Mouse (Mus musculus) kidney, adult 11 months (tissue): ENCODE results near the gene Hcrtr2.

ENCODE experiments used
- DNase-seq: peaks from one replicate; pipeline ENCODE4 v3.0.0; 2022

The Hcrtr2 gene

DNA sequence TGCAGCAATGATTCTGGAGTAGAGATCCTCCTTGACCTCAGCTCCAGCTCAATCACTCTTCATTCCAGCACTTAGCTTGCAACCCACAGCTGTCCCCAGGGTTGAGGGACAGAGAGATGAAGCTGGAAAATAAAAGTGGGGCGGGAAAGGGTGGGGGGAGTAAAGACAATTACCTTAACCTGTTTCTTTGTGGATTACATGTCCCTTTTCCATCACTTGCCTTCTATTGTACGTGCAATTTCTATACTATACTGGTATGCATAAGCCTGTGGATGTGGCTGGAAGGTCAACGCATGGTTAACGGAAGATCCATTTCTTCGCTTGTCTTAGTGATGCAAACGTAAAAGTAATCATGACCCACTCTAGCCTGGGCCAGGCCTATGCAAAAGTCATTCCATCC is at the start of gene Hcrtr2:
Hcrtr2 (minus strand) TSS at position 101 of the 400 bp plus-strand sequence.
- no peak for DNase-seq

DNA sequence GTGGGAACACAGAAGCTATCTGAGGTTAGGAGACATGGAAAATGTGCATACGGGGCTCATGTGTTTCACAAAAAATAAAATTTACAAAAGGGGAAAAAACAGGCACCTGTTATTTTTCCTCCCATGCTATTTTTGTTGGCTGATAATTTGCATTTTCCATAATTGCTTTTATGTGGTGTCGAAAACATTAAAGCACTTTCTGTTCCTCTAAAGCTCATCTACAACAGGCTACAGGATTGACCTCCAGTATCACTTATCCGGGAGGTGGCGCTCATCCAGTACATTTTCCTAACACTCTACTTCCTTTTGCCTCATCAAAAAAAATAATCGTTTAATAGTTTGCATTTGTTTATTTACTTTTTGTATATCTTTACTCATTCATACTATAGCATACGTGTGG is 41.2 kb upstream of the Hcrtr2 start:
- DNase-seq: no peak

- DNase-seq: no peak
Measured at GRCm38 (mm10) chr9:76360374-76360773, 36.7 kb upstream of the Hcrtr2 start.

- DNase-seq: no peak
Measured at GRCm38 (mm10) chr9:76352346-76352745, 28.7 kb upstream of the Hcrtr2 start.

GRCm38 (mm10) chr9:76347298-76347697 is 23.6 kb upstream of the Hcrtr2 start:
- no peak for DNase-seq

- no peak for DNase-seq
Measured at GRCm38 (mm10) chr9:76331081-76331480, 7.4 kb upstream of the Hcrtr2 start.

GRCm38 (mm10) chr9:76323186-76323701 is 412 bp downstream of the Hcrtr2 start:
- DNase-seq: no peak

DNA sequence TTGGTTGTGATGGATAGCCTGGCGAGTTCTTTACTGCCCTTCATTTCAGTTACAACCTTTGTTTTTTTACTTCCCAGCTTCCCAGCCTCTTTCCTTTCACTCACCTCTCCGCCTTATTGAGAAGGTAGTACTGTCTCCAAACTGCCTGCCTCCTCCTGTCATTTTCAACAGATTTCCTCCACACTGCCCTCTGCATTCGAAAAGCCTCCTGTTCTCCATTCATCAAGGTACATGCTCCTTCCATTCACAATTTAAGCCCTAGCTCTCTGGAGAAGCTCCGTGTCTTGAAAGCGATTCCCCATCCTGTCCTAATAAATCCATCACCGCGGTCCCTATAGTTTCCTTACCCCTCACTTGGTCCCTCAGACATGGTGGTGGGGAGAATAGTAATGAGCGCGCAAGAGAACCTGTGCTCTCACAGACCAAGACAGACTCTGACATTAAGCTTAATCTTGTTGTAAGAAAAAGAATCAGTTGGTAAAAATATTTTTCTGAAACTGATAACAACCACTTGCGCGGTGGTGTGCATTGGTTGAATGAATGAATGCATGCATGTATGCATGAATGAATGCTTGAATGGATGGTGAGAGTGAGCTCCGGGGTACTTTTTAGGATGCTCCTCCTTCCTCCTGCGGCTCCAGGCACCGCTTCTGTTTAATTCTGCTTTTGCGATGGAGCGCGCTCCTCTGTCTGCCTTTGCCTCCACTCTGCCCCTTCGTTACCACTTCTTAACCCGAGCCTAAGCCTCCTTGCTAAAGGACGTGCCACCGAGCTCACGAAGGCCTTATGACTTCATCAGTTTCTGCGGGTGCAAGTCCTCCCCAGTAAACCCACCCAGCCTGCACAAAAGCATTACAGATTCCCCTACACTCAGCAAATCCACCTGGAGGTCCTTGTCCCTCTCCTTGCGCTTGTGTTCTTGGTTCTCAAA is 1.3 kb downstream of the Hcrtr2 start:
- no peak for DNase-seq

- no peak for DNase-seq
Measured at GRCm38 (mm10) chr9:76321589-76321988, 2.1 kb downstream of the Hcrtr2 start.

GRCm38 (mm10) chr9:76320755-76321154 is 2.9 kb downstream of the Hcrtr2 start:
- no peak for DNase-seq

DNA sequence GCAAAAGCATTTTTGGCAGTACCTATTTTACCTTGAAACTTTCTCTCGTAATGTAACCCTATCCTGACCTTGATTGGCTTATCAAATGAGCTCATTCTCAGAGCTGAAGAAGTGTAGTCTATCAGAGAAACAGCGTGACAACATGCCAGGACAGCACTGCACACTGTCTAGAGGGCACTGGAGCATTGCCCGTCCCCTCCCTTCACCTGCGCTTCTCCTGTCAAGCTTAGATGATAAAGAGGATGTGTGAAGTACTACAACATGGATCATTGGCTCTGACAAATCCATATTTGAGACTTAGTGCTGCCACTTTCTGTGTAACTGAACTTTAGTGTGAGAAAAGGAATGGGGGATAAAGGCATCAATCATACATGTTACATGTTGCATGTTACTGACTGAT is 5.4 kb downstream of the Hcrtr2 start:
- DNase-seq: no peak

DNA sequence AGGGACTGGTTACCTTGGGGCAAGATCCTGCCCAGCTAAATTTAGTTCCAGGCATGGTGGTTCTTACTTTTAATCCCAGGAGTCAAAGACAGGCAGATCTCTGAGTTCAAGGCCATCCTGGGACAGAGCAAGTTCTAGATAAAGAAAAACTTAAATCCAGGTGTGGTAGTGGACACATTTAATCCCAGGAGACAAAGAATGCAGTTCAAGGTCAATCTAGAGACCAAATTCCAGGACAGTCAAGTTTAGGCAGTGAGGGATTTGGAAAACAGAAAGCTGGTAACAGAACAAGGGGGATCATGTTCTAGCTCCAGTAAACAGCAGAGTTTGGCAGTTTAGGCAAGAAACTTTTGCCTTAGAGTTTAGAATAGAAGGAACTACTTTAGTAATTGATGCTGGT is 8.6 kb downstream of the Hcrtr2 start:
- no peak for DNase-seq

DNA sequence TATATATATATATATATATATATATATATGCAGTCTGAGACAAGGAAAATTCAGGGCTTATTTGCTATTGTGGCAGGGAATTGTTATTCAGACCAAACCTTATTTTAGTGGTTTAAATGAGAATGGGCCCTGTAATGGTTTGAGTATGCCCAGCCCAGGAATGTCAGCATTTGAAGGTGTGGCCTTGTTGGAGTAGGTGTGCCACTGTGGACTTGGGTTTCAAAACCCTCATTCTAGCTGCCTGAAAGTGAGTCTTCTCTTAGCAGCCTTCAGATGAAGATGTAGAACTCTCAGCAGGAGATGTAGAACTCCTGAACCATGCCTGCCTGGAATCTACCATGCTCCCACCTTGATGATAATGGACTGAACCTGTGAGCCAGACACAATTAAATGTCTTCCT is 9.7 kb downstream of the Hcrtr2 start:
- no peak for DNase-seq

- DNase-seq: no peak
Measured at GRCm38 (mm10) chr9:76312221-76312620, 11.4 kb downstream of the Hcrtr2 start.

DNA sequence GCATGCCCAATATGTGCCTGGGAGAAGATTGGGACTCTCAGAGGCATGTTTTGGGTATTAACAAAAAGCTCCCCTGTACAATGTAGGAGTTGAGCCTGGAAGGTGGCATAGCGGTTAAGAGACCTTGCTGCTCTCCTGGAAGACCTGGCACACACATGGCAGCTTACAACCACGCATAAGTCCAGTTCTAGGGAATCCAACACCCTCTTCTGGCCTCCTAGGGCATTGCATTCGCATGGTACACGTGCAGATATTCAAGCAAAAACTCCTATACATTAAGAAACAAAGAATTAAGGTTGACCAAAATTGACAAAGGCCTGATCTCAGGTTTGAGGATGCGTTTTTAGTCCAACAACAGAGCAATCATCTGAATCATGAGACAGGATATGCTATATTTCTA is 32.3 kb downstream of the Hcrtr2 start:
- no peak for DNase-seq

DNA sequence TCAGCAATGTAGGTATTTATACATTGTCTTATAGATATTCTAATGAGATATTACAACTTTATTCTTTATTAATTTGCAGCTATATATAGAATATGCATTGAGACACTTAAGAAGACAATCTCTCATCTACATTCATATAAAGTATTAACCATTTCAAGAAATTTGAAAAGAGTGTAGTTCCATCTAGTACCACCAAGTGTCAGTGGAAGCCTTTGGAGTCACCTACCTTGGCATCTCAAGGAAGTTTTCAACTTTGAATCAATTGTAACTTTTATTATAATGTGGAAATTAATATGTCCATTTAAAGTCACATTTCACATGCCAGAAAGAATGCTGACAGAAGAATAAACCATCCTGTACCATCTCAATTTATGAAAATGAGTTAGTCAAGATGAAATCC is 52.8 kb downstream of the Hcrtr2 start:
- no peak for DNase-seq

- DNase-seq: no peak
Measured at GRCm38 (mm10) chr9:76257731-76258130, 65.9 kb downstream of the Hcrtr2 start.

GRCm38 (mm10) chr9:76252544-76252943 is 71.1 kb downstream of the Hcrtr2 start:
- no peak for DNase-seq

DNA sequence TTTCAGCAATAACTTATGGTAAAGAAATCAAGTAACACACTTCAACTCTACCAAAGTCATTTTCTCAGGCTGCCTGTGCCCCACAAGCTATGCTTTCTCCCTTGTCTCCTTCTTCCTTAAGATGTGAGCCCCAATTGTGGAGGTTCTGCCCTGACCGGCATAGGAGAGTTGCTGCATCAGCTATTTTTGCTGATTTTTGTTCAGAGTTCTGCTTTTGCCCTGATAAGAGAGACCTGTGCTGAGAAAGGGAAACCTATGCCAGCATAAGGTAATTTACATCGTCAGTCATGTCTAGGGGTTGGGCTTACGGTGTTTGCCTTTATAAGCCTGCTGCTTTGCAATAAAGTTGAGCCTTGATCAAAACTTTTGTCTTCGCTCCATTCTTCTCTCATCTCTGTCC is 71.5 kb downstream of the Hcrtr2 start:
- no peak for DNase-seq

DNA sequence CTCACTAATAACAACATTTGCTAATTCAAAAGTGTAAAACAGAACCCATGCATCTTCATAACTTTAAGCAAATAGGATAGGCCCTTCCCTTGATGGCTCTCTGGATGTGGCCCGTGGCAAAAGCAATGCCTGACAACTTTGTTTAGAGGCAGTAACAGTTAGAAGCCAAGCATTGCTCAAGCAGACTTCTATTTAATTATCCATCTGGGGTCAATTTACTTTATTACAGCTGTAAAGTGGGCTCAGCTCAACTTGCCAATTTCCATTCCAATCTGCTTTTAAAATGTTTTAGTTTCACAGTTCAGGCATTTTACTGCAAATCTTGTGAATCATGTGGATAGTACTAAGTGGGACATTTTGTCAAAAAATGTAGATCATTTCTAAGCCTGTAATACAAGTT is 81.3 kb downstream of the Hcrtr2 start:
- DNase-seq: no peak

DNA sequence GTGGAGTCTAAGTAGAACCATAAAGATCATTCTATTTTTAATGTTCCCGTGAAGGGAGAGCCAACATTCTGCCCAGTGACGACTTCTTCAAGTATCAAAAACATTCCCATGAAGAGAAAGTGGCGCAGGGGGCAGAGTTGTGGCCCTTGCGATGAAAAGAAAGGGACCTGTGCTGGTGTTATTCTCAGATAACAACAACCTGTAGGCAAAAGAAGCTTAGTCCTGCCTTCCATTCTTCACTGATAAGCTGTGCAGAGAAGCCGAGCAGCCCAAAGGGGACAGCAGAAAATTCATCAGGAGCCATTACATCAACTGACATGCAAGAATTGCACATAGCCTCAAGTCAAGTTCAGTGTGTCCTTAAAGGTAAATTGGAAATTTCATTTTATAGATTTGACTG is 85.7 kb downstream of the Hcrtr2 start:
- no peak for DNase-seq

DNA sequence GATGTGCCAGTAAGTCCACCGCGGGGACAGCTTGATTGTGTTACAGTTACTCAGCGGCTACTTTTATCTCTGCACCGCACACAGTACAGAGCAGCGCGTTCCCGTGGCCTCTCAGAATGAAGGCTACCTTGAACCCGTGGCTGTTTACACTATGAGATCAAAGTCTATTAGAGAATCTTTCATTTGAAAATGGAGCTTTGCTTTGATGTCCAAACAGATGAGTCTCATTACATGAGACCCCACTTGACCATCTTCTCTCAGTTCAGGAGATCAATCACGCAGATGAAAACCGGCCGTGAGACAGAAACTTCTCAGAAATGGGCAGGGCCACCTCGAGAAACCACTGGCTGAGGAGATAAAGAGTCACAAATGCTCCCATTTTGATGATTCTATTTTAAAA is 86.4 kb downstream of the Hcrtr2 start:
- no peak for DNase-seq

- peak; percentile 4 for DNase-seq
Measured at GRCm38 (mm10) chr9:76236626-76237025, 87.0 kb downstream of the Hcrtr2 start.

- DNase-seq: no peak
Measured at GRCm38 (mm10) chr9:76235945-76236503, 87.6 kb downstream of the Hcrtr2 start.
